Mouse (Mus musculus) MEL (cell line): ENCODE measurements around the gene Chd6. TPM values are rescaled to one million over a fixed set of nuclear protein-coding genes. Genes with fewer than 3 reads are reported as not detected.
"Not testable (repeated sequence)": the region's sequence is repeated elsewhere in the genome, so short reads cannot be mapped to it uniquely, and the experiment has no call there.

ENCODE experiments used
- DNase-seq: peaks from one replicate; pipeline ENCODE4 v3.0.0; 2011; ENCODE audit warnings: low read depth, low spot score
- H3K27ac ChIP-seq: 2 replicates; pipeline ENCODE4 v1.5.1; 2012; ENCODE audit warnings: low read depth, mild to moderate bottlenecking, control low read depth, low read length, moderate library complexity; ENCODE audit not compliant: control insufficient read depth
- H3K27me3 ChIP-seq, 2 experiments: fragments of 150-350 bp in 1 of 2; sonication (generic) in 1 of 2; 2 replicates each; pipeline ENCODE4 v1.6.1; 2012; ENCODE audit warnings: low read length in 2 of 2, mild to moderate bottlenecking in 2 of 2, improper control_type of control experiment in 1 of 2, moderate library complexity in 1 of 2; ENCODE audit not compliant: insufficient read depth in 2 of 2, control insufficient read depth in 1 of 2
- H3K36me3 ChIP-seq, 2 experiments: 2 replicates each; pipeline ENCODE4 v1.6.1; 2012 to 2014; ENCODE audit warnings: low read length in 2 of 2, improper control_type of control experiment in 1 of 2, inconsistent platforms in 1 of 2, mild to moderate bottlenecking in 1 of 2; ENCODE audit not compliant: insufficient read depth in 2 of 2, control insufficient read depth in 1 of 2
- H3K4me1 ChIP-seq, 2 experiments: fragments of 150-350 bp in 1 of 2; sonication (generic) in 1 of 2; 2 replicates each; pipeline ENCODE4 v1.6.1; 2012; ENCODE audit warnings: low read length in 2 of 2, improper control_type of control experiment in 1 of 2, mild to moderate bottlenecking in 1 of 2; ENCODE audit not compliant: insufficient read depth in 2 of 2, control insufficient read depth in 1 of 2
- H3K4me3 ChIP-seq, 2 experiments: fragments of 150-350 bp in 1 of 2; sonication (generic) in 1 of 2; 2 replicates each; pipeline ENCODE4 v1.5.1; 2012; ENCODE audit warnings: low read depth in 2 of 2, low read length in 2 of 2, mild to moderate bottlenecking in 2 of 2, moderate library complexity in 2 of 2, control low read depth in 1 of 2, improper control_type of control experiment in 1 of 2; ENCODE audit not compliant: control insufficient read depth in 1 of 2, insufficient read depth in 1 of 2
- H3K79me2 ChIP-seq: 2 replicates; pipeline ENCODE4 v1.6.1; 2012; ENCODE audit warnings: mild to moderate bottlenecking, low read length, moderate library complexity; ENCODE audit not compliant: control insufficient read depth, poor library complexity, insufficient read depth
- H3K9ac ChIP-seq: 2 replicates; pipeline ENCODE4 v1.6.1; 2012; ENCODE audit warnings: low read depth, mild to moderate bottlenecking, control low read depth, low read length, moderate library complexity; ENCODE audit not compliant: control insufficient read depth, poor library complexity, severe bottlenecking
- H3K9me3 ChIP-seq: fragments of 150-350 bp; sonication (generic); replicated peaks from 2 replicates; pipeline ENCODE4 v1.6.1; 2012; ENCODE audit warnings: mild to moderate bottlenecking, low read length, improper control_type of control experiment, moderate library complexity; ENCODE audit not compliant: insufficient read depth
- BHLHE40 ChIP-seq: IDR thresholded peaks from 2 replicates; pipeline ENCODE4 v1.6.1; 2012; ENCODE audit warnings: low read depth, mild to moderate bottlenecking, inconsistent platforms, low read length, improper control_type of control experiment, borderline replicate concordance
- CHD1 ChIP-seq: IDR thresholded peaks from 2 replicates; pipeline ENCODE4 v1.6.1; 2012; ENCODE audit warnings: low read depth, mild to moderate bottlenecking, inconsistent platforms, low read length, improper control_type of control experiment
- CHD2 ChIP-seq: IDR thresholded peaks from 2 replicates; pipeline ENCODE4 v1.6.1; 2011; ENCODE audit warnings: low read length, improper control_type of control experiment
- CTCF ChIP-seq, 3 experiments: IDR thresholded peaks in 2 of 3; conservative IDR thresholded peaks in 1 of 3; 2 replicates each; pipeline ENCODE4 v1.5.1; 2011 to 2012; ENCODE audit warnings: low read length in 3 of 3, low read depth in 2 of 3, mild to moderate bottlenecking in 2 of 3, improper control_type of control experiment in 1 of 3, inconsistent platforms in 1 of 3, mixed read lengths in 1 of 3, moderate library complexity in 1 of 3; ENCODE audit not compliant: control insufficient read depth in 1 of 3, insufficient read depth in 1 of 3, poor library complexity in 1 of 3, severe bottlenecking in 1 of 3
- E2F4 ChIP-seq: IDR thresholded peaks from 2 replicates; pipeline ENCODE4 v1.6.1; 2011; ENCODE audit warnings: low read depth, low read length, improper control_type of control experiment, borderline replicate concordance
- ELF1 ChIP-seq: IDR thresholded peaks from 2 replicates; pipeline ENCODE4 v1.6.1; 2014; ENCODE audit warnings: low read depth, mild to moderate bottlenecking, inconsistent platforms, low read length, improper control_type of control experiment, moderate library complexity
- EP300 ChIP-seq, 2 experiments: IDR thresholded peaks; 2 replicates each; pipeline ENCODE4 v1.6.1; 2011; ENCODE audit warnings: improper control_type of control experiment in 2 of 2, low read length in 2 of 2, low read depth in 1 of 2, mild to moderate bottlenecking in 1 of 2
- MAZ ChIP-seq: IDR thresholded peaks from 2 replicates; pipeline ENCODE4 v1.6.1; 2012; ENCODE audit warnings: low read depth, mild to moderate bottlenecking, inconsistent platforms, low read length, improper control_type of control experiment
- MYB ChIP-seq: IDR thresholded peaks from 2 replicates; pipeline ENCODE4 v1.6.1; 2011; ENCODE audit warnings: mild to moderate bottlenecking, low read depth, low read length, improper control_type of control experiment
- MYC ChIP-seq: IDR thresholded peaks from 2 replicates; pipeline ENCODE4 v1.6.1; 2011; ENCODE audit warnings: low read depth, mild to moderate bottlenecking, low read length, improper control_type of control experiment, moderate library complexity
- NRF1 ChIP-seq: IDR thresholded peaks from 2 replicates; pipeline ENCODE4 v1.6.1; 2014; ENCODE audit warnings: low read depth, mild to moderate bottlenecking, inconsistent platforms, low read length, improper control_type of control experiment, moderate library complexity; ENCODE audit not compliant: poor library complexity, insufficient read depth, severe bottlenecking
- POLR2A ChIP-seq, 2 experiments: IDR thresholded peaks; 2 replicates each; pipeline ENCODE4 v1.6.1; 2011 to 2012; ENCODE audit warnings: low read length in 2 of 2, mild to moderate bottlenecking in 2 of 2, control low read depth in 1 of 2, improper control_type of control experiment in 1 of 2, low read depth in 1 of 2, moderate library complexity in 1 of 2; ENCODE audit not compliant: control insufficient read depth in 1 of 2, insufficient read depth in 1 of 2, poor library complexity in 1 of 2
- RAD21 ChIP-seq: IDR thresholded peaks from 2 replicates; pipeline ENCODE4 v1.6.1; 2011; ENCODE audit warnings: mild to moderate bottlenecking, low read depth, low read length, improper control_type of control experiment
- SMC3 ChIP-seq: IDR thresholded peaks from 2 replicates; pipeline ENCODE4 v1.6.1; 2011; ENCODE audit warnings: low read depth, low read length, improper control_type of control experiment
- TAL1 ChIP-seq: IDR thresholded peaks from 2 replicates; pipeline ENCODE4 v1.6.1; 2012; ENCODE audit warnings: mild to moderate bottlenecking, inconsistent platforms, low read length, moderate library complexity, mixed read lengths
- TBP ChIP-seq: IDR thresholded peaks from 2 replicates; pipeline ENCODE4 v1.8.0; 2011; ENCODE audit warnings: low read depth, low read length, improper control_type of control experiment
- TCF12 ChIP-seq: IDR thresholded peaks from 2 replicates; pipeline ENCODE4 v1.6.1; 2014; ENCODE audit warnings: low read depth, mild to moderate bottlenecking, inconsistent platforms, low read length, improper control_type of control experiment, moderate library complexity
- UBTF ChIP-seq: IDR thresholded peaks from 2 replicates; pipeline ENCODE4 v1.6.1; 2012; ENCODE audit warnings: low read depth, mild to moderate bottlenecking, inconsistent platforms, low read length, improper control_type of control experiment, moderate library complexity, borderline replicate concordance; ENCODE audit not compliant: insufficient read depth
- USF2 ChIP-seq, 2 experiments: IDR thresholded peaks; 2 replicates each; pipeline ENCODE4 v1.6.1; 2011 to 2012; ENCODE audit warnings: improper control_type of control experiment in 2 of 2, low read length in 2 of 2, borderline replicate concordance in 1 of 2, inconsistent platforms in 1 of 2, low read depth in 1 of 2, mild to moderate bottlenecking in 1 of 2; ENCODE audit not compliant: insufficient read depth in 1 of 2
- ZC3H11A ChIP-seq: IDR thresholded peaks from 2 replicates; pipeline ENCODE4 v1.6.1; 2012; ENCODE audit warnings: low read depth, mild to moderate bottlenecking, inconsistent platforms, low read length, improper control_type of control experiment
- polyA plus RNA-seq, 2 experiments: library from polyadenylated mRNA; stranded (reverse) in 1 of 2; unstranded in 1 of 2; fragments of >175 nt in 1 of 2; fragments of >200 nt in 1 of 2; gene quantifications; 2 replicates each; pipeline versions ENCODE4 v1.2.1 to v1.2.4; 2012; ENCODE audit warnings: low replicate concordance in 2 of 2, low read depth in 1 of 2; ENCODE audit not compliant: insufficient read length in 2 of 2, insufficient read depth in 1 of 2, missing spikeins in 1 of 2
- total RNA-seq: library from RNA; depleted of rRNA; stranded (reverse); fragments of 300-350 nt; gene quantifications from 2 replicates; pipeline ENCODE4 v1.2.3, GENCODE M21; 2012

The Chd6 gene
- total and polyA plus RNA-seq, 3 experiments: 9.7 to 200 (median 15.4) TPM

GRCm38 (mm10) chr2:160959901-160960300 lies 149.0 kb downstream of the Chd6 start:
- Histone ChIP-seq H3K79me2 (no peaks in the 10 kb centered on the region), H3K9me3 (no peaks in the 10 kb centered on the region), H3K27ac (no peak overlapping the region), H3K9ac (no peak overlapping the region), H3K36me3 (peaks cover 5 to 18% of the 10 kb centered on the region in 2 experiments), H3K4me1 (peaks cover 13 to 25% of the 10 kb centered on the region in 2 experiments), H3K27me3 (no peaks in the 10 kb centered on the region), H3K4me3 (no peak overlapping the region)
- TF ChIP-seq CTCF (IDR thresholded peaks at IDR 0.05 in 2 of 3, conservative IDR thresholded peaks at IDR 0.05 in 1 of 3; ENCODE audit: control insufficient read depth in 1 of 3, insufficient read depth in 1 of 3, low read depth in 2 of 3, low read length in 3 of 3, poor library complexity in 1 of 3, severe bottlenecking in 1 of 3) (no peak), CHD2 (no peak), MYB (no peak), ZC3H11A (no peak), MAZ (no peak), CHD1 (no peak), USF2 (IDR thresholded peaks at IDR 0.05; ENCODE audit: borderline replicate concordance in 1 of 2, insufficient read depth in 1 of 2, low read depth in 1 of 2, low read length in 2 of 2) (no peak)
- DNase-seq: no peak

GRCm38 (mm10) chr2:160958737-160959136 lies 150.1 kb downstream of the Chd6 start:
- Histone ChIP-seq H3K4me1 (peaks cover 13 to 26% of the 10 kb centered on the region in 2 experiments), H3K79me2 (no peaks in the 10 kb centered on the region), H3K27ac (no peak overlapping the region), H3K4me3 (no peak overlapping the region), H3K36me3 (peaks cover 8 to 20% of the 10 kb centered on the region in 2 experiments), H3K9me3 (no peaks in the 10 kb centered on the region), H3K9ac (no peak overlapping the region), H3K27me3 (no peaks in the 10 kb centered on the region)
- DNase-seq: peak; percentile 21
- TF ChIP-seq TCF12: no peak
- peak; percentile 39 for TF ChIP-seq SMC3
- peak; percentile 11 to 55 (median 50); a peak in 4 of 6 replicates for TF ChIP-seq CTCF (IDR thresholded peaks at IDR 0.05 in 2 of 3, conservative IDR thresholded peaks at IDR 0.05 in 1 of 3; ENCODE audit: control insufficient read depth in 1 of 3, insufficient read depth in 1 of 3, low read depth in 2 of 3, low read length in 3 of 3, poor library complexity in 1 of 3, severe bottlenecking in 1 of 3)
- no peak for TF ChIP-seq ELF1
- no peak for TF ChIP-seq NRF1
- no peak for TF ChIP-seq TBP
- TF ChIP-seq UBTF: no peak
- TF ChIP-seq RAD21: peak; percentile 37
- no peak for TF ChIP-seq BHLHE40
- TF ChIP-seq EP300 (IDR thresholded peaks at IDR 0.05; ENCODE audit: low read depth in 1 of 2, low read length in 2 of 2): no peak
- no peak for TF ChIP-seq POLR2A (IDR thresholded peaks at IDR 0.05; ENCODE audit: control insufficient read depth in 1 of 2, insufficient read depth in 1 of 2, low read depth in 1 of 2, low read length in 2 of 2, poor library complexity in 1 of 2)
- TF ChIP-seq TAL1: no peak
- TF ChIP-seq ZC3H11A: no peak
- no peak for TF ChIP-seq MYC
- no peak for TF ChIP-seq E2F4

GRCm38 (mm10) chr2:160957801-160958200 lies 151.1 kb downstream of the Chd6 start:
- H3K4me1 ChIP-seq: peaks cover 9 to 23% of the 10 kb centered on the region in 2 experiments
- peaks cover 8 to 21% of the 10 kb centered on the region in 2 experiments for H3K36me3 ChIP-seq
- not testable (repeated sequence) for H3K4me3 ChIP-seq, H3K79me2 ChIP-seq, H3K27me3 ChIP-seq, H3K9ac ChIP-seq, H3K9me3 ChIP-seq, H3K27ac ChIP-seq
- peak; percentile 17 for DNase-seq

- H3K9ac ChIP-seq, H3K27me3 ChIP-seq, H3K4me3 ChIP-seq, DNase-seq, H3K9me3 ChIP-seq, H3K79me2 ChIP-seq, H3K27ac ChIP-seq: not testable (repeated sequence)
- Histone ChIP-seq H3K4me1 (peaks cover 5 to 18% of the 10 kb centered on the region in 2 experiments), H3K36me3 (peaks cover 8 to 16% of the 10 kb centered on the region in 2 experiments)
These were observed 151.6 kb downstream of the Chd6 start for GRCm38 (mm10) chr2:160957307-160957706.
